Comparison of ENCODE assay signal across 8 mouse cellular contexts in the genomic region with DNA sequence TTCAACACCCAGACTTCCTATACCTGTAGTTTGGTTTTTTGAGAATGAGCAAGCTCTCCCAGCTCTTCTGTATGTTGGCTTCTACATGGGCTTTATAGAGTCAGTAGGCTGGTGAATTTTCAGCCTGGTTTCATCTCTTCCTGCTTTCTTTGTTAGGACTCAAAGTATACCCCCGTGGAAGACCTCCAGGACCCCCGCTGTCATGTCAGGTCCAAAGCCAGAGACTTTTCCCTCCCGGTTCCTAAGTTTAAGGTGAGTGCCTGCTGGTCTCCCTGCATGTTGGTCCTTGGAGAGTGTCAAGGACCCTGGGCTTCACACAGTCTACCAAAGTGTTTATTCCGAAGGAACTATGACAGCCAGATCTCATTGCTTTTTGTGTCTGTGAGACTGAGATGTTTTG. TPM values are rescaled to one million over a fixed set of nuclear protein-coding genes. Genes with fewer than 3 reads are reported as not detected.
A peak's percentile ranks its signal among the peaks of the same experiment; 100 is the strongest.
DNase-seq lines count a peak whose midpoint lies in the region; ATAC-seq and TF ChIP-seq lines count a peak whose summit lies in the region.

No protein-coding gene starts in this region.

- no peaks in the 10 kb centered on the region for H3K9me3 ChIP-seq in lung, embryonic 16.5 days (ENCODE audit: control insufficient read depth, low read length)
- H3K9me3 ChIP-seq in embryonic facial prominence, embryonic 15.5 days (replicated peaks), result no peaks in the 10 kb centered on the region
- no peaks in the 10 kb centered on the region for H3K9me3 ChIP-seq in limb, embryonic 11.5 days (ENCODE audit: control insufficient read depth, low read length)

- no peak overlapping the region for H3K27ac ChIP-seq in lung, embryonic 16.5 days (ENCODE audit: low read length)
- no peak overlapping the region for H3K27ac ChIP-seq in embryonic facial prominence, embryonic 15.5 days (replicated peaks)
- H3K27ac ChIP-seq in limb, embryonic 11.5 days (replicated peaks; ENCODE audit: low read depth, low read length), result no peak overlapping the region
- no peak overlapping the region for H3K27ac ChIP-seq in small intestine, adult 2 months (ENCODE audit: insufficient read depth, low read depth, low read length)

- no peak for DNase-seq in lung, postnatal 25 days (ENCODE audit: low spot score)
- DNase-seq in limb, embryonic 11.5 days (ENCODE audit: low spot score), result no peak
- no peak for DNase-seq in frontal cortex, postnatal 36 days (ENCODE audit: low spot score in 2 of 2)
- DNase-seq in urinary bladder, postnatal 25 days (ENCODE audit: low spot score), result no peak
- DNase-seq in left cerebral cortex, adult 8-10 months (ENCODE audit: low spot score in 2 of 2), result no peak

- no peak for TF ChIP-seq POLR2A in small intestine, adult 2 months (IDR thresholded peaks at IDR 0.05; ENCODE audit: low read depth, low read length)

- peak overlapping the region; percentile 93 for H3K9ac ChIP-seq in lung, embryonic 16.5 days (ENCODE audit: low read length)
- peak overlapping the region; percentile 83 for H3K9ac ChIP-seq in embryonic facial prominence, embryonic 15.5 days
- peak overlapping the region; percentile 92 for H3K9ac ChIP-seq in limb, embryonic 11.5 days (ENCODE audit: low read length)

- 73% methylated on average over 4 of the region's 4 CpGs for WGBS in lung, embryonic 16.5 days
- 78% methylated on average over 4 of the region's 4 CpGs for WGBS in embryonic facial prominence, embryonic 15.5 days
- WGBS in limb, embryonic 11.5 days, result 82% methylated on average over 4 of the region's 4 CpGs
- 72% methylated on average over 4 of the region's 4 CpGs for WGBS in small intestine, adult 2 months

- TF ChIP-seq CTCF in small intestine, adult 2 months (IDR thresholded peaks at IDR 0.05; ENCODE audit: extremely low read depth, insufficient read length, insufficient replicate concordance, low read depth, low read length), result no peak

- H3K4me1 ChIP-seq in lung, embryonic 16.5 days (replicated peaks; ENCODE audit: control insufficient read depth, insufficient read depth, low read length), result peaks cover 12% of the 10 kb centered on the region
- peaks cover 24% of the 10 kb centered on the region for H3K4me1 ChIP-seq in embryonic facial prominence, embryonic 15.5 days
- H3K4me1 ChIP-seq in limb, embryonic 11.5 days (ENCODE audit: control insufficient read depth, insufficient read depth, low read length), result peaks cover 8% of the 10 kb centered on the region
- H3K4me1 ChIP-seq in small intestine, adult 2 months (ENCODE audit: control insufficient read depth, insufficient read depth, insufficient read length, low read length), result no peaks in the 10 kb centered on the region; the same call in 1 of the 2 replicates

- ATAC-seq in lung, embryonic 16.5 days (ENCODE audit: low read depth), result no peak
- ATAC-seq in embryonic facial prominence, embryonic 15.5 days (ENCODE audit: insufficient number of reproducible peaks, low FRiP score, low TSS enrichment, low read depth), result no peak
- no peak for ATAC-seq in limb, embryonic 11.5 days (ENCODE audit: insufficient number of reproducible peaks, low FRiP score, low TSS enrichment, low read depth)

- peaks cover 18% of the 10 kb centered on the region for H3K36me3 ChIP-seq in lung, embryonic 16.5 days (ENCODE audit: control insufficient read depth, insufficient read depth, low read length)
- H3K36me3 ChIP-seq in embryonic facial prominence, embryonic 15.5 days, result peaks cover 41% of the 10 kb centered on the region
- peaks cover 7% of the 10 kb centered on the region; the same call in 1 of the 2 replicates for H3K36me3 ChIP-seq in limb, embryonic 11.5 days (ENCODE audit: control insufficient read depth, insufficient read depth, low read length)
- H3K36me3 ChIP-seq in small intestine, adult 2 months (ENCODE audit: control insufficient read depth, insufficient read depth, low read length), result peaks cover 20% of the 10 kb centered on the region

- peak overlapping the region; percentile 69 for H3K4me2 ChIP-seq in lung, embryonic 16.5 days (ENCODE audit: low read depth, low read length)
- H3K4me2 ChIP-seq in embryonic facial prominence, embryonic 15.5 days (replicated peaks), result peak overlapping the region; percentile 79
- H3K4me2 ChIP-seq in limb, embryonic 11.5 days (ENCODE audit: low read depth, severe bottlenecking), result peak overlapping the region; percentile 76

- peak overlapping the region; percentile 87 for H3K4me3 ChIP-seq in lung, embryonic 16.5 days (ENCODE audit: low read length)
- H3K4me3 ChIP-seq in embryonic facial prominence, embryonic 15.5 days (replicated peaks), result peak overlapping the region; percentile 87
- peak overlapping the region; percentile 70 for H3K4me3 ChIP-seq in limb, embryonic 11.5 days (ENCODE audit: low read depth, low read length)
- H3K4me3 ChIP-seq in small intestine, adult 2 months (ENCODE audit: low read depth, low read length), result peak overlapping the region; percentile 97; the same call in 1 of the 2 replicates

- H3K27me3 ChIP-seq in lung, embryonic 16.5 days (ENCODE audit: control insufficient read depth, insufficient read depth, low read depth, low read length), result no peaks in the 10 kb centered on the region
- no peaks in the 10 kb centered on the region for H3K27me3 ChIP-seq in embryonic facial prominence, embryonic 15.5 days
- H3K27me3 ChIP-seq in limb, embryonic 11.5 days (ENCODE audit: control insufficient read depth, insufficient read depth, low read length), result no peaks in the 10 kb centered on the region
- no peaks in the 10 kb centered on the region for H3K27me3 ChIP-seq in small intestine, adult 2 months (ENCODE audit: control insufficient read depth, insufficient read depth, low read length)

RNA-seq across cellular contexts. Expression of a gene that starts 1.9 kb away (rescaled TPM):
- 13.8 and 18.1 TPM in 2 replicates for polyA plus RNA-seq in lung, embryonic 16.5 days (2015; fragmentation: Nextera tagmentation; extraction: Ambion mirVana)
- polyA plus RNA-seq in embryonic facial prominence, embryonic 15.5 days (2015; fragmentation: Nextera tagmentation; extraction: Ambion mirVana), result 26.3 and 27.0 TPM in 2 replicates
- polyA plus RNA-seq in limb, embryonic 11.5 days (2014; fragmentation: Nextera tagmentation; extraction: Ambion mirVana), result 31.5 and 38.0 TPM in 2 replicates
- 5.2 and 9.2 TPM in 2 replicates for polyA plus RNA-seq in small intestine, adult 2 months (2012; rRNA removed)
- total RNA-seq in left cerebral cortex, adult 8-10 months (2022), result 10 to 100 TPM; 44.7 to 48.4 (median 46.9) TPM

RNA-seq across cellular contexts. Expression of a gene that starts 7.1 kb away (rescaled TPM):
- not detected in 2 replicates for polyA plus RNA-seq in lung, embryonic 16.5 days (2015; fragmentation: Nextera tagmentation; extraction: Ambion mirVana)
- not detected in 2 replicates for polyA plus RNA-seq in embryonic facial prominence, embryonic 15.5 days (2015; fragmentation: Nextera tagmentation; extraction: Ambion mirVana)
- not detected in 2 replicates for polyA plus RNA-seq in limb, embryonic 11.5 days (2014; fragmentation: Nextera tagmentation; extraction: Ambion mirVana)
- 0.39 TPM in 1 of 2 replicates, not detected in the other for polyA plus RNA-seq in small intestine, adult 2 months (2012; rRNA removed)
- total RNA-seq in left cerebral cortex, adult 8-10 months (2022), result 1 to 10 TPM; 3.9 to 6.2 (median 4.6) TPM

RNA-seq across cellular contexts. Expression of a gene that starts 8.7 kb away (rescaled TPM):
- 29.1 and 32.7 TPM in 2 replicates for polyA plus RNA-seq in lung, embryonic 16.5 days (2015; fragmentation: Nextera tagmentation; extraction: Ambion mirVana)
- polyA plus RNA-seq in embryonic facial prominence, embryonic 15.5 days (2015; fragmentation: Nextera tagmentation; extraction: Ambion mirVana), result 27.6 and 28.1 TPM in 2 replicates
- polyA plus RNA-seq in limb, embryonic 11.5 days (2014; fragmentation: Nextera tagmentation; extraction: Ambion mirVana), result 11.7 and 12.3 TPM in 2 replicates
- polyA plus RNA-seq in small intestine, adult 2 months (2012; rRNA removed), result 17.9 and 21.3 TPM in 2 replicates
- total RNA-seq in left cerebral cortex, adult 8-10 months (2022), result 10 to 100 TPM; 18.0 to 22.2 (median 19.5) TPM

RNA-seq across cellular contexts. Expression of a gene that starts 22.1 kb away (rescaled TPM):
- polyA plus RNA-seq in lung, embryonic 16.5 days (2015; fragmentation: Nextera tagmentation; extraction: Ambion mirVana), result 27.5 and 32.1 TPM in 2 replicates
- polyA plus RNA-seq in embryonic facial prominence, embryonic 15.5 days (2015; fragmentation: Nextera tagmentation; extraction: Ambion mirVana), result 24.8 and 25.2 TPM in 2 replicates
- polyA plus RNA-seq in limb, embryonic 11.5 days (2014; fragmentation: Nextera tagmentation; extraction: Ambion mirVana), result 7.0 and 8.0 TPM in 2 replicates
- 31.3 and 45.7 TPM in 2 replicates for polyA plus RNA-seq in small intestine, adult 2 months (2012; rRNA removed)
- total RNA-seq in left cerebral cortex, adult 8-10 months (2022), result 1 to 10 TPM; 4.2 to 9.7 (median 4.6) TPM

RNA-seq across cellular contexts. Expression of a gene that starts 34.0 kb away (rescaled TPM):
- 3.1 and 3.8 TPM in 2 replicates for polyA plus RNA-seq in lung, embryonic 16.5 days (2015; fragmentation: Nextera tagmentation; extraction: Ambion mirVana)
- 5.2 and 5.7 TPM in 2 replicates for polyA plus RNA-seq in embryonic facial prominence, embryonic 15.5 days (2015; fragmentation: Nextera tagmentation; extraction: Ambion mirVana)
- 9.8 and 10.9 TPM in 2 replicates for polyA plus RNA-seq in limb, embryonic 11.5 days (2014; fragmentation: Nextera tagmentation; extraction: Ambion mirVana)
- 23.2 and 53.0 TPM in 2 replicates for polyA plus RNA-seq in small intestine, adult 2 months (2012; rRNA removed)
- 10 to 100 TPM; 59.3 to 68.5 (median 63.5) TPM for total RNA-seq in left cerebral cortex, adult 8-10 months (2022)
